Mouse (Mus musculus) midbrain, embryonic 11.5 days (tissue): ENCODE results near the gene Bckdha. TPM values are rescaled to one million over a fixed set of nuclear protein-coding genes. Genes with fewer than 3 reads are reported as not detected.

Experiments
- ATAC-seq: fragments of 200-750 bp; cut with Nextera tagmentation; 2 replicates; pipeline ENCODE4 v1.8.0; 2017; ENCODE audit warnings: moderate TSS enrichment, moderate library complexity; ENCODE audit not compliant: low FRiP score
- DNase-seq: peaks from one replicate; pipeline ENCODE4 v3.0.0; 2015; ENCODE audit warnings: low spot score; ENCODE audit errors: missing footprints
- H3K27ac ChIP-seq: fragments of 300-500 bp; sonication (generic); 2 replicates; pipeline ENCODE4 v1.5.1; 2014; ENCODE audit warnings: low read depth, low read length
- H3K27me3 ChIP-seq: fragments of 300-500 bp; sonication (generic); 2 replicates; pipeline ENCODE4 v1.6.1; 2014; ENCODE audit warnings: mild to moderate bottlenecking, low read length, moderate library complexity, mixed read lengths; ENCODE audit not compliant: control insufficient read depth, insufficient read depth
- H3K36me3 ChIP-seq: fragments of 300-500 bp; sonication (generic); 2 replicates; pipeline ENCODE4 v1.6.1; 2014; ENCODE audit warnings: mild to moderate bottlenecking, low read length, moderate library complexity, mixed read lengths; ENCODE audit not compliant: control insufficient read depth, insufficient read depth
- H3K4me1 ChIP-seq: fragments of 300-500 bp; sonication (generic); 2 replicates; pipeline ENCODE4 v1.6.1; 2014; ENCODE audit warnings: low read length; ENCODE audit not compliant: control insufficient read depth, insufficient read depth
- H3K4me2 ChIP-seq: fragments of 300-500 bp; sonication (generic); 2 replicates; pipeline ENCODE4 v1.6.1; 2014; ENCODE audit warnings: mild to moderate bottlenecking, moderate library complexity
- H3K4me3 ChIP-seq: fragments of 300-500 bp; sonication (generic); 2 replicates; pipeline ENCODE4 v1.5.1; 2014; ENCODE audit warnings: low read depth, low read length
- H3K9ac ChIP-seq: fragments of 300-500 bp; sonication (generic); 2 replicates; pipeline ENCODE4 v1.6.1; 2014; ENCODE audit warnings: low read length
- H3K9me3 ChIP-seq: fragments of 300-500 bp; sonication (generic); 2 replicates; pipeline ENCODE4 v1.6.1; 2016; ENCODE audit warnings: low read length; ENCODE audit not compliant: control insufficient read depth
- WGBS: fragments of 180-500 bp; shearing (Covaris S2); extraction: QIAGEN DNeasy Blood & Tissue Kit; methylation state at CpG from one replicate; pipeline ENCODE4 v1.1.7; 2014; 5-methylcytosine and 5-hydroxymethylcytosine counted together
- polyA plus RNA-seq: library from polyadenylated mRNA; unstranded; fragments of >200 nt; fragmentation: Nextera tagmentation; extraction: Ambion mirVana; gene quantifications from 2 replicates; pipeline ENCODE4 v1.2.1, GENCODE M21; 2014

The Bckdha gene
- polyA plus RNA-seq, 1 experiment from 2014 or later = 35.4 TPM

DNA sequence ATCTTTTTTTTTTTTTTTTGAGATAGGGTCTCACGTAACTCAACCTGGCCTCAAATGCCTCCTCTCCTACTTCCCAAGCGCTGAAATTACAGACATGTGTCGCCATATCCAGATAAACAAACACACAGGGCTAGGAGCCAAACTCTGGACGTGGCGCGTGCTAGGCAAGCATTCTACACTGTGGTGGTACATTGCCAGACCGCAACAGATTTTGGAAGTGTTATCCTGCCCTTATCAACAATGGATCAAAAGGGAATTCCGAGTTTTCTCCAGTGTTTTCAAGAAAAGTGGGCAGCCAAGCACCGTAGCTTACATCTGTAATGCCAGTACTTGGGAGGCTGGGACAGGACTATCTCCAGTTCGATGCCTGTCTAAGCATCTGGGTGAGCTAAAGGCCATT, 996 bp downstream of the Bckdha start:
- H3K27me3 ChIP-seq = no peaks in the 10 kb centered on the region
- H3K4me3 ChIP-seq = peak overlapping the region; percentile 67
- H3K4me1 ChIP-seq = peaks cover 6% of the 10 kb centered on the region
- H3K36me3 ChIP-seq = no peaks in the 10 kb centered on the region
- peak overlapping the region; percentile 64 for H3K9ac ChIP-seq
- no peak for DNase-seq
- no peak for ATAC-seq
- no peak overlapping the region for H3K27ac ChIP-seq
- H3K9me3 ChIP-seq = no peaks in the 10 kb centered on the region
- WGBS = 47% methylated on average over 10 of the region's 10 CpGs
- H3K4me2 ChIP-seq = peak overlapping the region; percentile 85

- Histone ChIP-seq H3K36me3 (no peaks in the 10 kb centered on the region), H3K4me2 (no peak overlapping the region), H3K9ac (no peak overlapping the region), H3K27me3 (no peaks in the 10 kb centered on the region), H3K9me3 (no peaks in the 10 kb centered on the region), H3K27ac (no peak overlapping the region), H3K4me3 (no peak overlapping the region), H3K4me1 (peaks cover 6% of the 10 kb centered on the region)
- DNase-seq = peak; percentile 82
- WGBS = 77% methylated on average over 11 of the region's 11 CpGs
- no peak for ATAC-seq
These were observed 3.0 kb downstream of the Bckdha start for GRCm38 (mm10) chr7:25655601-25656428.

GRCm38 (mm10) chr7:25652244-25652759, 6.5 kb downstream of the Bckdha start:
- DNase-seq = peak; percentile 35
- Histone ChIP-seq H3K27ac (no peak overlapping the region), H3K27me3 (no peaks in the 10 kb centered on the region), H3K4me1 (peaks cover under 1% of the 10 kb centered on the region; the same call in 1 of the 2 replicates), H3K36me3 (no peaks in the 10 kb centered on the region), H3K9me3 (no peaks in the 10 kb centered on the region), H3K9ac (no peak overlapping the region), H3K4me3 (no peak overlapping the region), H3K4me2 (no peak overlapping the region)
- ATAC-seq = no peak
- WGBS = 92% methylated on average over 12 of the region's 12 CpGs

- Histone ChIP-seq H3K36me3 (no peaks in the 10 kb centered on the region), H3K27ac (no peak overlapping the region), H3K4me2 (no peak overlapping the region), H3K9ac (no peak overlapping the region), H3K27me3 (no peaks in the 10 kb centered on the region), H3K4me1 (no peaks in the 10 kb centered on the region), H3K9me3 (no peaks in the 10 kb centered on the region), H3K4me3 (no peak overlapping the region)
- WGBS = 91% methylated on average over 8 of the region's 8 CpGs
- DNase-seq (peak; percentile 47), ATAC-seq (no peak)
These were observed 7.5 kb downstream of the Bckdha start for GRCm38 (mm10) chr7:25651281-25651680.

- Histone ChIP-seq H3K4me2 (no peak overlapping the region), H3K4me3 (no peak overlapping the region), H3K9ac (no peak overlapping the region), H3K27ac (no peak overlapping the region), H3K9me3 (no peaks in the 10 kb centered on the region), H3K27me3 (no peaks in the 10 kb centered on the region), H3K36me3 (no peaks in the 10 kb centered on the region), H3K4me1 (no peaks in the 10 kb centered on the region)
- no peak for ATAC-seq
- 89% methylated on average over 5 of the region's 5 CpGs for WGBS
- DNase-seq = no peak
These were observed 8.9 kb downstream of the Bckdha start for GRCm38 (mm10) chr7:25649839-25650238.

GRCm38 (mm10) chr7:25647574-25648123, 11.1 kb downstream of the Bckdha start:
- Histone ChIP-seq H3K36me3 (no peaks in the 10 kb centered on the region), H3K4me1 (no peaks in the 10 kb centered on the region), H3K9ac (no peak overlapping the region), H3K4me2 (no peak overlapping the region), H3K27me3 (no peaks in the 10 kb centered on the region), H3K9me3 (no peaks in the 10 kb centered on the region), H3K4me3 (no peak overlapping the region), H3K27ac (no peak overlapping the region)
- DNase-seq (peak; percentile 53), ATAC-seq (no peak)
- WGBS = 64% methylated on average over 5 of the region's 5 CpGs

- ATAC-seq = no peak
These were observed 13.7 kb downstream of the Bckdha start for GRCm38 (mm10) chr7:25645074-25645473.

DNA sequence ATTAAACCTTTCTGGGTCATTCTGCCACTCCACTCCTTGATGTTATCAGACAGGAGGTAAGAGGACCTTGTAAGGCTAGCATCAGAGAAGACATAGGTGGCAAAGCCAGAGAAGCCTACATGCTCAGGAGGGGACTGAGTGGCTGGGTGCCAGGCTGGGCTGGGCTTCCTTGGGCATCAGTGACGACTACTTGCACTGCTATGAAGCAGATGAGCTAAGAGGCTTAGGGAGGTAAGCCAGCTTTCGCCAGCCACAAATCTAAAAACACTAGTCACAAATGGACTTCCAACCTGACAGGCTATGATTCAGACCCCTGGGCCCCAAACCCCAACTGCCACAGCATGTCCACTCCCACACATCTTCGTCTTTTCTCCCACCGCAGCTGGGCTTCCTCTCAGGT, 14.2 kb downstream of the Bckdha start:
- DNase-seq (peak; percentile 67), ATAC-seq (no peak)
- H3K27me3 ChIP-seq = no peaks in the 10 kb centered on the region
- no peak overlapping the region for H3K27ac ChIP-seq
- 70% methylated on average over 4 of the region's 4 CpGs for WGBS
- H3K9ac ChIP-seq = no peak overlapping the region
- no peak overlapping the region for H3K4me3 ChIP-seq
- no peaks in the 10 kb centered on the region for H3K9me3 ChIP-seq
- no peaks in the 10 kb centered on the region for H3K36me3 ChIP-seq
- H3K4me1 ChIP-seq = no peaks in the 10 kb centered on the region
- H3K4me2 ChIP-seq = no peak overlapping the region

More at GRCm38 (mm10) chr7:25645074-25645473, 13.7 kb downstream of the Bckdha start:
- no peaks in the 10 kb centered on the region for H3K9me3 ChIP-seq
- H3K27ac ChIP-seq = no peak overlapping the region
- WGBS = 45% methylated on average over 14 of the region's 14 CpGs
- H3K36me3 ChIP-seq = no peaks in the 10 kb centered on the region
- DNase-seq = peak; percentile 2
- no peak overlapping the region for H3K4me2 ChIP-seq
- H3K27me3 ChIP-seq = no peaks in the 10 kb centered on the region
- H3K4me3 ChIP-seq = no peak overlapping the region
- no peak overlapping the region for H3K9ac ChIP-seq
- H3K4me1 ChIP-seq = no peaks in the 10 kb centered on the region

DNA sequence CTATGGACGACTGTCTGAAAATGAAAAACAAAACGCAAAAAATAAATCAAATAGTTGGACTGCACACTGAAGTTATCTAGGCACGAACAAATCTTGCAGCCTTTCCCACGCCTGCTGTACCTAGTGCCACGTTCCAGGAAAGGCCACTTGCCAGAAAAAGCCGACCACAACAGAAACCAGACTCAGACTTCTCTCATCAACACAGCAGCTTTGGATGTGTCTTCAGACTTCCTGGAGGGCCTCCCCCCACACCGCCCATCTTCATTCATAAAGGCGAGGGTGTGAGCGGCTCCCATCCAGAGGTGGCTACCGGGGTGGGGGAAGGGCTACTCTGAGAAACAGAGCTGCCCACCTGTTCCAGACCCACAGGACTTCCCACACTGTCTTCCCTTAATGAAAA, 14.6 kb downstream of the Bckdha start:
- ATAC-seq = no peak
- no peak overlapping the region for H3K4me3 ChIP-seq
- no peaks in the 10 kb centered on the region for H3K9me3 ChIP-seq
- H3K4me1 ChIP-seq = no peaks in the 10 kb centered on the region
- 86% methylated on average over 10 of the region's 10 CpGs for WGBS
- no peaks in the 10 kb centered on the region for H3K27me3 ChIP-seq
- DNase-seq = peak; percentile 41
- H3K9ac ChIP-seq = no peak overlapping the region
- H3K4me2 ChIP-seq = no peak overlapping the region
- H3K27ac ChIP-seq = no peak overlapping the region
- no peaks in the 10 kb centered on the region for H3K36me3 ChIP-seq
